Comparison of ENCODE assay signal across 25 mouse cellular contexts in genomic region chr9:115534198-115534597, GRCm38 (mm10).
DNase-seq lines count a peak whose midpoint lies in the region; ATAC-seq and TF ChIP-seq lines count a peak whose summit lies in the region.
"Had no signal": no experiment of that assay in that cellular context is flagged by ENCODE, and none has a peak within 500 bp of the region (broad histone marks: within the 10 kb centered on the region; RNA-seq: fewer than 3 reads in every experiment).

No protein-coding gene starts in this region.

- H3K9me3 ChIP-seq in kidney, embryonic 15.5 days (replicated peaks): no peaks in the 10 kb centered on the region
- no peaks in the 10 kb centered on the region for H3K9me3 ChIP-seq in limb, embryonic 11.5 days (ENCODE audit: control insufficient read depth, low read length)
- H3K9me3 ChIP-seq in heart, embryonic 12.5 days (replicated peaks): no peaks in the 10 kb centered on the region; the same call in 1 of the 2 replicates
- H3K9me3 ChIP-seq: embryonic facial prominence, embryonic 15.5 days; forebrain, embryonic 10.5 days; heart, embryonic 13.5 days; hindbrain, embryonic 12.5 days; intestine, embryonic 15.5 days had no signal

- DNase-seq in adrenal gland, postnatal 10 days: peak; percentile 34
- DNase-seq in adrenal gland, postnatal 4 days (ENCODE audit: low spot score in 2 of 2): no peak
- no peak for DNase-seq in kidney, adult 2 months
- DNase-seq in forelimb bud, embryonic 11.5 days (ENCODE audit: low read depth, low spot score): peak; percentile 40
- peak; percentile 42 for DNase-seq in limb, embryonic 11.5 days (ENCODE audit: low spot score)
- DNase-seq: cerebellum, adult 2 months; cerebellum, postnatal 14 days; embryo, embryonic 11 days; gastrocnemius, postnatal 14 days; heart, adult 2 months; heart, postnatal 36 days; kidney, adult 8-10 months had no signal

- H3K4me2 ChIP-seq in kidney, embryonic 15.5 days: no peak overlapping the region
- no peak overlapping the region for H3K4me2 ChIP-seq in limb, embryonic 11.5 days (ENCODE audit: low read depth, severe bottlenecking)
- H3K4me2 ChIP-seq in heart, embryonic 12.5 days: no peak overlapping the region
- H3K4me2 ChIP-seq: embryonic facial prominence, embryonic 15.5 days; heart, embryonic 13.5 days; hindbrain, embryonic 12.5 days; intestine, embryonic 15.5 days had no signal

- no peak for TF ChIP-seq CTCF in kidney, adult 2 months (conservative IDR thresholded peaks at IDR 0.05; ENCODE audit: insufficient read depth, insufficient read length, low read depth, low read length)

- H3K4me1 ChIP-seq in kidney, embryonic 15.5 days: peaks cover 8% of the 10 kb centered on the region
- no peaks in the 10 kb centered on the region for H3K4me1 ChIP-seq in kidney, adult 2 months (ENCODE audit: control insufficient read depth, insufficient read depth, low read length)
- H3K4me1 ChIP-seq in limb, embryonic 11.5 days (ENCODE audit: control insufficient read depth, insufficient read depth, low read length): no peaks in the 10 kb centered on the region
- no peaks in the 10 kb centered on the region for H3K4me1 ChIP-seq in heart, embryonic 12.5 days (replicated peaks)
- H3K4me1 ChIP-seq: embryonic facial prominence, embryonic 15.5 days; heart, embryonic 13.5 days; hindbrain, embryonic 12.5 days; intestine, embryonic 15.5 days had no signal

- TF ChIP-seq POLR2A in kidney, adult 2 months (IDR thresholded peaks at IDR 0.05; ENCODE audit: low read depth, low read length): no peak

- no peak; the same call in 1 of the 2 replicates for ATAC-seq in kidney, embryonic 15.5 days (replicated peaks; ENCODE audit: low FRiP score)
- ATAC-seq in limb, embryonic 11.5 days (ENCODE audit: insufficient number of reproducible peaks, low FRiP score, low TSS enrichment, low read depth): no peak; the same call in 1 of the 2 replicates
- no peak for ATAC-seq in heart, embryonic 12.5 days (ENCODE audit: insufficient number of reproducible peaks, low FRiP score)
- ATAC-seq: activated CD4-positive, CD25-positive, alpha-beta regulatory T cell, adult 4 months; forebrain, embryonic 14.5 days; hindbrain, embryonic 16.5 days; intestine, embryonic 15.5 days; Patski had no signal

- H3K36me3 ChIP-seq in kidney, embryonic 15.5 days: no peaks in the 10 kb centered on the region
- H3K36me3 ChIP-seq in kidney, adult 2 months (ENCODE audit: control insufficient read depth, insufficient read depth, low read length): no peaks in the 10 kb centered on the region
- H3K36me3 ChIP-seq in limb, embryonic 11.5 days (ENCODE audit: control insufficient read depth, insufficient read depth, low read length): no peaks in the 10 kb centered on the region
- H3K36me3 ChIP-seq in heart, embryonic 12.5 days: no peaks in the 10 kb centered on the region
- H3K36me3 ChIP-seq: embryonic facial prominence, embryonic 15.5 days; forebrain, embryonic 10.5 days; heart, embryonic 13.5 days; hindbrain, embryonic 12.5 days; intestine, embryonic 15.5 days had no signal

- H3K9ac ChIP-seq in kidney, embryonic 15.5 days: no peak overlapping the region
- no peak overlapping the region for H3K9ac ChIP-seq in limb, embryonic 11.5 days (ENCODE audit: low read length)
- no peak overlapping the region for H3K9ac ChIP-seq in heart, embryonic 12.5 days
- H3K9ac ChIP-seq: embryonic facial prominence, embryonic 15.5 days; heart, embryonic 13.5 days; hindbrain, embryonic 12.5 days; intestine, embryonic 15.5 days had no signal

- H3K4me3 ChIP-seq in kidney, embryonic 15.5 days (replicated peaks): no peak overlapping the region
- H3K4me3 ChIP-seq in kidney, adult 2 months (ENCODE audit: insufficient read depth, low read depth, low read length): no peak overlapping the region
- H3K4me3 ChIP-seq in limb, embryonic 11.5 days (ENCODE audit: low read depth, low read length): no peak overlapping the region
- H3K4me3 ChIP-seq in heart, embryonic 12.5 days: no peak overlapping the region
- H3K4me3 ChIP-seq: embryonic facial prominence, embryonic 15.5 days; erythroblast, embryonic 14.5 days; forebrain, embryonic 10.5 days; heart, adult 2 months; heart, embryonic 13.5 days; hindbrain, embryonic 12.5 days; intestine, embryonic 15.5 days had no signal

- H3K27ac ChIP-seq in kidney, embryonic 15.5 days: 0 out of 2 replicates have a peak overlapping the region, but pooled peaks have one; percentile 10
- no peak overlapping the region for H3K27ac ChIP-seq in kidney, adult 2 months (ENCODE audit: insufficient read depth, low read depth, low read length)
- no peak overlapping the region for H3K27ac ChIP-seq in limb, embryonic 11.5 days (replicated peaks; ENCODE audit: low read depth, low read length)
- H3K27ac ChIP-seq in heart, embryonic 12.5 days (ENCODE audit: poor library complexity, severe bottlenecking): no peak overlapping the region
- H3K27ac ChIP-seq: embryonic facial prominence, embryonic 15.5 days; forebrain, embryonic 10.5 days; heart, adult 2 months; heart, embryonic 13.5 days; hindbrain, embryonic 12.5 days; intestine, embryonic 15.5 days had no signal

- H3K27me3 ChIP-seq in kidney, embryonic 15.5 days: no peaks in the 10 kb centered on the region
- no peaks in the 10 kb centered on the region for H3K27me3 ChIP-seq in kidney, adult 2 months (replicated peaks; ENCODE audit: control insufficient read depth, insufficient read depth, low read length)
- H3K27me3 ChIP-seq in limb, embryonic 11.5 days (ENCODE audit: control insufficient read depth, insufficient read depth, low read length): no peaks in the 10 kb centered on the region
- no peaks in the 10 kb centered on the region for H3K27me3 ChIP-seq in heart, embryonic 12.5 days (replicated peaks)
- H3K27me3 ChIP-seq: CH12.LX; embryonic facial prominence, embryonic 15.5 days; heart, embryonic 13.5 days; hindbrain, embryonic 12.5 days; intestine, embryonic 15.5 days; Patski had no signal

- WGBS in kidney, embryonic 15.5 days: 13% methylated on average over 3 of the region's 3 CpGs
- 43% methylated on average over 3 of the region's 3 CpGs for WGBS in kidney, adult 2 months
- 18% methylated on average over 3 of the region's 3 CpGs for WGBS in limb, embryonic 11.5 days
- 51% methylated on average over 3 of the region's 3 CpGs for WGBS in heart, embryonic 12.5 days

Comparison
In these comparisons a context has a peak if more than half of its experiments do, and no peak if none do; other contexts are left out.
1. DNase-seq: peak in adrenal gland, postnatal 10 days (single experiment), forelimb bud, embryonic 11.5 days (single experiment) and limb, embryonic 11.5 days (single experiment); none in adrenal gland, postnatal 4 days (0 of 2) and kidney, adult 2 months (single experiment).